Mouse (Mus musculus) lung, embryonic 14.5 days (tissue): ENCODE measurements around the gene Ppp3cb. TPM values are rescaled to one million over a fixed set of nuclear protein-coding genes. Genes with fewer than 3 reads are reported as not detected.
"Not testable (repeated sequence)": the region's sequence is repeated elsewhere in the genome, so short reads cannot be mapped to it uniquely, and the experiment has no call there.

Experiments
- ATAC-seq: fragments of 200-750 bp; cut with Nextera tagmentation; 2 replicates; pipeline ENCODE4 v1.8.0; 2017; ENCODE audit warnings: mild to moderate bottlenecking, moderate TSS enrichment, moderate library complexity; ENCODE audit not compliant: insufficient read depth
- DNase-seq: peaks from one replicate; pipeline ENCODE4 v3.0.0-alpha.2; 2015
- H3K27ac ChIP-seq: fragments of 300-500 bp; sonication (generic); 2 replicates; pipeline ENCODE4 v1.5.1; 2014; ENCODE audit warnings: low read depth, mild to moderate bottlenecking, moderate library complexity
- H3K27me3 ChIP-seq: fragments of 300-500 bp; sonication (generic); 2 replicates; pipeline ENCODE4 v1.6.1; 2014; ENCODE audit warnings: low read length, control low read depth; ENCODE audit not compliant: insufficient read depth
- H3K36me3 ChIP-seq: fragments of 300-500 bp; sonication (generic); 2 replicates; pipeline ENCODE4 v1.6.1; 2014; ENCODE audit warnings: control low read depth; ENCODE audit not compliant: insufficient read depth
- H3K4me1 ChIP-seq: fragments of 300-500 bp; sonication (generic); 2 replicates; pipeline ENCODE4 v1.6.1; 2014; ENCODE audit warnings: antibody characterized with exemption, control low read depth; ENCODE audit not compliant: insufficient read depth
- H3K4me2 ChIP-seq: fragments of 300-500 bp; sonication (generic); 2 replicates; pipeline ENCODE4 v1.6.1; 2014; ENCODE audit warnings: mild to moderate bottlenecking
- H3K4me3 ChIP-seq: fragments of 300-500 bp; sonication (generic); 2 replicates; pipeline ENCODE4 v1.5.1; 2014; ENCODE audit warnings: low read depth, low read length
- H3K9ac ChIP-seq: fragments of 300-500 bp; sonication (generic); 2 replicates; pipeline ENCODE4 v1.6.1; 2014
- H3K9me3 ChIP-seq: fragments of 300-500 bp; sonication (generic); 2 replicates; pipeline ENCODE4 v1.6.1; 2016; ENCODE audit warnings: low read depth, low read length, control low read depth
- CTCF ChIP-seq: IDR thresholded peaks from 2 replicates; pipeline ENCODE4 v1.5.1; 2016; ENCODE audit warnings: antibody characterized with exemption, low read depth
- WGBS: fragments of 180-500 bp; shearing (Covaris S2); extraction: QIAGEN DNeasy Blood & Tissue Kit; methylation state at CpG from one replicate; pipeline ENCODE4 v1.1.7; 2014; 5-methylcytosine and 5-hydroxymethylcytosine counted together
- polyA plus RNA-seq: library from polyadenylated mRNA; unstranded; fragments of >200 nt; fragmentation: Nextera tagmentation; extraction: Ambion mirVana; gene quantifications from 2 replicates; pipeline ENCODE4 v1.2.1, GENCODE M21; 2014

The Ppp3cb gene
- polyA plus RNA-seq: 60.7 and 61.1 TPM in 2 replicates

DNA sequence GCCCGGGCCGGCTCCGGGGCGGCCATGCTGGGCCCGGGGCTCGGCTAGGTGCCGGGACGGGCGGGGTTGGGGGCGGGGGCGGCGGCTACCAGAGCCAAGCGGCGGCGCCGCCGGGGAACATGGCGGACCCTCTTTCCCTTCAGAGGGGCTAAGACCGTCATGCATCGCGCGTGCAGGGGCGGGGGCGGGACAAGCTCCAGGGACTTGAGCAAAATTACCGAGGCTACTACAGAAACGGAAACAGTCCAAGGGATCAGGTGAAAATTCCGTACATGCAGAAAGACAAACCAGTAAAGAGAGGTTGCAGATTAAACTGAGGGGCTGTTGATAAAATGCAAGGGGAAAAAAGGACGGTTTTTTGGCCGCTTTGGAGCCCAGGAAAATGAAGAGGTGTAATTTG is at the start of gene Ppp3cb:
TSS of gene Ppp3cb (minus strand) at position 159 of the 400 bp plus-strand sequence.
- peaks cover 25% of the 10 kb centered on the region for H3K36me3 ChIP-seq
- WGBS: under 1% methylated on average over 26 of the region's 29 CpGs
- peak within 1 kb of the TSS; percentile 75 for H3K4me2 ChIP-seq
- H3K9ac ChIP-seq: peak within 1 kb of the TSS; percentile 97
- H3K27ac ChIP-seq: peak within 1 kb of the TSS; percentile 99
- H3K9me3 ChIP-seq: no peaks in the 10 kb centered on the region
- TF ChIP-seq CTCF: no peak
- ATAC-seq (peak; percentile 94), DNase-seq (peak; percentile 93)
- peaks cover 3% of the 10 kb centered on the region for H3K4me1 ChIP-seq
- H3K4me3 ChIP-seq: peak within 1 kb of the TSS; percentile 89
- H3K27me3 ChIP-seq: no peaks in the 10 kb centered on the region

DNA sequence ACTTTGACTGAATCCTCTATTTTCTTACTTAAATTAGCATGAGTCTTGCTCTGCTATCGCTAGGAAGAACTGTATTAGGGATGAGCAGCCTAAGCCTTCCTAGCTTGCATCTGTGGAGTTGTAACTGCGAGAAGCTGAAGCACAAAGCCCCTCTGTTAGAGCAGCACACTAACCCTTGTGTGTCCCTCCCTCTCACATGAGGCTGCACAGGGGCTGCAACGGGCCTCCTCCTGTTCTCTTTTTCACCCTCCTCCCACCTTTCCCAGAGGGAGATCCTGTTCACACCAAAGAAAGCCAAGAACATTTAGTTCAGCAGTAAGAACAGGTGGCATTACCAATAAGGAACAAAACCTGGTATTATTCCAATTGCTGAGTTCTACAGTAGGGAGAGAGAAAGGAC is 49.4 kb upstream of the Ppp3cb start:
- H3K4me3 ChIP-seq: no peak overlapping the region
- H3K9ac ChIP-seq: no peak overlapping the region
- DNase-seq: no peak
- TF ChIP-seq CTCF: no peak
- no peaks in the 10 kb centered on the region for H3K9me3 ChIP-seq
- H3K27me3 ChIP-seq: no peaks in the 10 kb centered on the region
- ATAC-seq: no peak
- H3K4me2 ChIP-seq: no peak overlapping the region
- H3K27ac ChIP-seq: no peak overlapping the region
- H3K36me3 ChIP-seq: no peaks in the 10 kb centered on the region
- 44% methylated on average over 3 of the region's 3 CpGs for WGBS
- H3K4me1 ChIP-seq: no peaks in the 10 kb centered on the region

DNA sequence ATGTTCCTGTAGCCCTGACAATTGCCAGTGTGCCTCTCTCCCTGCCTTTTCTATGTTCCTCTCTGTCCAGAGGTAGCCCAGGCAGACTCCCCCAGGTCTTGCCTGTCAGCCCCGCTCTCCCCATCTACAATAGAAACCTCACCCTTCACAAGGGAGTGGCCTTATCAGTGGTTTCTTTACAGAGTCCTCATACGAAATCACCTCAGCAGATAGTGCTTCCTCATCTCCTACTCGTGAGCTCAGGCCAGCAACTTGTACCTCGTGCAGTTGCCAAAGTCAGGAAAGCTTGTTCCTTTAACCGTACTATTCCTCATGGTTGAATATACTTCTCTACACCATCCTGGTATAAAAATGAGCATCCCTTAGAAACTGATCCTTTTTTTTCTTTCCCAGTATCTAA is 41.1 kb upstream of the Ppp3cb start:
- H3K9ac ChIP-seq: no peak overlapping the region
- H3K4me3 ChIP-seq: no peak overlapping the region
- H3K27me3 ChIP-seq: no peaks in the 10 kb centered on the region
- WGBS: 71% methylated on average over 5 of the region's 5 CpGs
- no peak overlapping the region for H3K4me2 ChIP-seq
- H3K36me3 ChIP-seq: peaks cover 21% of the 10 kb centered on the region; the same call in 1 of the 2 replicates
- H3K4me1 ChIP-seq: no peaks in the 10 kb centered on the region
- no peak for TF ChIP-seq CTCF
- DNase-seq (no peak), ATAC-seq (no peak)
- no peaks in the 10 kb centered on the region for H3K9me3 ChIP-seq
- no peak overlapping the region for H3K27ac ChIP-seq

DNA sequence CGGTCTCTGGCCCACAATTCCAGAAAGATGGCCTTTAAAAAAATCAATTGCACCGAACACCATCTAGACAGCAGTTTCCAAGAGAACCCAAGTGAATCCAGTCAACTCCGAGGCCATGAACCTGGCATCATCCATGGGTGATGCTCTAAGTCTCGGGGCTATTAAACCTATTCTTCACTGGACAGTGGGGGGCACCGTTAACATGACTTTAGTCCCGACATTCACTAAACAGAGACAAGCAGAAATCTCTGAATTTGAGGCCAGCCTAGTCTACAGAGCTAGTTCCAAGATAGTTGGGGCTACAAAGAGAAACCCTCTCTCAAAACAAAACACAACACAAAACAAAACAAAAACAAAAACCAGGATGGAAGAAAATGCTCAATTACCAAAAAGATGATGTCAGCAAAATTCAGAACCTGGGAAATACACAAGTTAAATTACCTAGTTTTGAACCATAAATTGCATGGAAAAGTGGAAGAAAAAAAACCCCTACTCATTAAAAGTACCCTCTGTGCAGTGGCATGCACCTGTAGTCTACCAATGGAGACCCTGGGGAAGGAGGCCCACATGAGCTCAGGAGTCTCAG is 32.5 kb upstream of the Ppp3cb start:
- H3K27ac ChIP-seq: no peak overlapping the region
- H3K4me3 ChIP-seq: no peak overlapping the region
- no peak overlapping the region for H3K4me2 ChIP-seq
- H3K9me3 ChIP-seq: no peaks in the 10 kb centered on the region
- no peak for ATAC-seq
- H3K9ac ChIP-seq: no peak overlapping the region
- H3K27me3 ChIP-seq: no peaks in the 10 kb centered on the region
- DNase-seq: peak; percentile 6
- 0 out of 2 replicates have a peak, but pooled peaks have one; percentile 11 for TF ChIP-seq CTCF
- peaks cover 36% of the 10 kb centered on the region; the same call in 1 of the 2 replicates for H3K36me3 ChIP-seq
- H3K4me1 ChIP-seq: no peaks in the 10 kb centered on the region
- WGBS: 76% methylated on average over 6 of the region's 6 CpGs

DNA sequence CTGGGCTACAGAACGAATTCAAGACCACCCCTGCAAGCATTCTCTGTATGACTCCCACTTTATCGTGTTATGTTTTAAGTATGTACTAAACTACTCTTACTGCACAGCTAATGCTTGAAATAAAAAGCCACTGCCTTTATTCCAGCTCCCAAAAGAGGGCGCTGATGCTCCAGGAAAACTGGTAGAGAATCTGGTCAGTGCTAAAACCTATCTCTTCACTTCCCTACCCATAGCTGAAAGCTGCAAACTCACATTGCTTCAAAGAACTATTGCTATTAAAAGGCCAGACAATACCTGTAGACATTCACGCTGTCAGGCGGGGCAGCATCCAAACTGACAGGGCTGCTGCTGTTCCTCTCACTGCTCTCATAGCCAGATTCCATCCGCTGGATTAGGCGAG is 29.8 kb upstream of the Ppp3cb start:
- H3K36me3 ChIP-seq: peaks cover 32% of the 10 kb centered on the region; the same call in 1 of the 2 replicates
- no peak overlapping the region for H3K9ac ChIP-seq
- no peak for ATAC-seq

DNA sequence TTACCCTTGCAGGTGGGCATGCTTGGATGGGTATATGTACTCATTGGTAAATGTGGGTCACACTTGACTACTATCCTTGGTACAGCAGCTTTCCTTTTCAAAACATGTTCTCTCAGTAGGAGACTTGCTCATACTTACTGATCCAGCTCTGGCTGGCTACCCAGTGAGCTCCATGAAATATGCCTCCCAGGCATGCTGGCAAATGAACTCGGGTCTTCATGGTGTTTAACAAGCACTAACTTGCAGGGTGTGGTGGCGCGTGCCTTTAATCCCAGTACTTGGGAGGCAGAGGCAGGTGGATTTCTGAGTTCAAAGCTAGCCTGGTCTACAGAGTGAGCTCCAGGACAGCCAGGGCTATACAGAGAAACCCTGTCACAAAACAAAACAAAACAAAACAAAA is 26.8 kb upstream of the Ppp3cb start:
- WGBS: 87% methylated on average over 3 of the region's 3 CpGs
- H3K36me3 ChIP-seq: peaks cover 42% of the 10 kb centered on the region
- DNase-seq, H3K9me3 ChIP-seq, H3K27me3 ChIP-seq, H3K27ac ChIP-seq, H3K4me2 ChIP-seq, H3K4me1 ChIP-seq, ATAC-seq, H3K4me3 ChIP-seq, H3K9ac ChIP-seq: not testable (repeated sequence)

More for the DNA sequence above, 29.8 kb upstream of the Ppp3cb start:
- H3K4me3 ChIP-seq: no peak overlapping the region
- no peak overlapping the region for H3K4me2 ChIP-seq
- TF ChIP-seq CTCF: peak; percentile 72
- WGBS: 50% methylated on average over 7 of the region's 7 CpGs
- no peaks in the 10 kb centered on the region for H3K4me1 ChIP-seq
- H3K9me3 ChIP-seq: no peaks in the 10 kb centered on the region
- no peaks in the 10 kb centered on the region for H3K27me3 ChIP-seq
- H3K27ac ChIP-seq: no peak overlapping the region
- DNase-seq: peak; percentile 86

DNA sequence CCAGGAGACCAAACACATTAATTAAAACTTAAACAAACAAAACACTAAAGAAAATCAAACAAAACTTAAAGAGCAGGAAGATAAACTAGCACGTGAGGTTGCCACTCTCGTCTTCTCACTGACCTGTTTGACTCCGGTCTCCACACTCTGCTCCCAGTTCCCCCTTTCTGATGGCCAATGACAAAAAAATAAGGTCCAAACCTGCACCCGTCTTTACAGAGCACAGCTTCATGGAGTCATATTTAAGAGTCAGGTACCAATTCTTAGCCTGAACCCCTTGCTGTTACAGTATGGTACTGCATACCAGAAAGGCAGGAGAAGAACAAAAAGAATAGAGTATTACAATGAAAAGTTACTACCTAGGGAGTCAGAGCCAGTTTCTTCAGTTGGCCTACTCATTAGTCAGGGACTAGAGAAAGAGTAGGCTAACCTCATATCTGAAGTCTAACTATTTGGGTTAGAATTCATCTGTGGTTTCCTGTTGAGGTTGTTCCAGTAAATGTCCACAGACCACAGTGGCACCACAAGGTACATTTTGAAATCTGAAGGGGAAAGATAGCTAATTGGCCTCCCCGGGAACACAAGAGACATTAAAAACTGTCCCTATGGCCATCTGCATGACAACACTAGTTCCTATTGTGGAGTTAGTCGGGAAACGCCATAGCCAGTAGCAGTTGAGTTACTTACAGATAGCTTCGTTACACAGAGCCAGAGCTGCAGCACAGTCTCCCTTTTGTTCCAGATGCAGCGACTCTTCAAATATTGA is 19.1 kb upstream of the Ppp3cb start:
- ATAC-seq: no peak
- no peaks in the 10 kb centered on the region for H3K9me3 ChIP-seq
- H3K4me3 ChIP-seq: no peak overlapping the region
- H3K4me1 ChIP-seq: no peaks in the 10 kb centered on the region
- no peak overlapping the region for H3K9ac ChIP-seq
- H3K36me3 ChIP-seq: peaks cover 45% of the 10 kb centered on the region
- H3K27me3 ChIP-seq: no peaks in the 10 kb centered on the region
- no peak overlapping the region for H3K4me2 ChIP-seq
- DNase-seq: peak; percentile 46
- TF ChIP-seq CTCF: no peak
- H3K27ac ChIP-seq: peak overlapping the region; percentile 69
- WGBS: 56% methylated on average over 9 of the region's 9 CpGs
